Mouse (Mus musculus) liver, adult (tissue): ENCODE measurements around the gene Nme9.

ENCODE experiments used
- GATA4 ChIP-seq: IDR thresholded peaks from 2 replicates; pipeline ENCODE4 v1.6.1; 2014; ENCODE audit warnings: mild to moderate bottlenecking, low read length; ENCODE audit not compliant: insufficient replicate concordance

Gene Nme9

DNA sequence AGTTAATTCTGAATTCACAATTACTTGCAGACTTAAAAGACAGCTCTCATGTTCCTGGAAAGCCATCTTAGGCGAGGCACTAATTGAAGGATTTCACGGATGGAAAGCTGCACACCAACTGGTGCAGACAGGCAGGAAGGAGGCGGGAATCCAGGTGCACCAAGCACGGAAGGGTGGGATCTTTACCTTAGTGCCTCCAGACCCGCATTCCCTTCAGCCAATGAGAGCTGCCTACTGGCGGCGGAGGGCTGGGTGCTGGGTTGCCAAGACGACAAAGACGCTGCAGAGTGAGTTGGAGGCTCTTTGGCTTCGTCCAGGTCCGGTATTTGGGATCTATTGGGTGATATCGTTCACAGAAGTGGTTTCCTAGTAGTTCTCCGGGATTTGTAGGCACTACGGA, at the start of gene Nme9:
Gene Nme9, plus strand, starts transcription at position 315 of the 400 bp plus-strand sequence.
- TF ChIP-seq GATA4, result no peak

DNA sequence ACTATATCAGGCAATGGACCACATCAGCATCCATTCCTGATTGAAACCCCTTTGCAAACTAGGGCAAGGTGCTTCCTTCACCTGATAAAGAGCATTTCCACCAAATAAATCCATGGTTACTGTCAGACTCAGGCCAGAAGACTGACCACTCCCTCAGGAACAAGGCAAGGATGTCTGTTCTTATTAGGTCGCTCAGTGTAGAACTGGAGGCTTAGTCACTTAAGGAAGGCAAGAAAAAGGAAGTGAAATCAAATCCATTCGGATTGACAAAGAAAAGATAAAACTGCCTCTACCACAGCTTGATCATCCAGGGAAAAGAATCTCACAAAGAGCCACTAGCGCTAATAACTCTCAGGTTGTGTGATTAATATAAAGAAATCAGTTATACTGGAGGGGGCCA, 42.0 kb upstream of the Nme9 start:
- no peak for TF ChIP-seq GATA4

DNA sequence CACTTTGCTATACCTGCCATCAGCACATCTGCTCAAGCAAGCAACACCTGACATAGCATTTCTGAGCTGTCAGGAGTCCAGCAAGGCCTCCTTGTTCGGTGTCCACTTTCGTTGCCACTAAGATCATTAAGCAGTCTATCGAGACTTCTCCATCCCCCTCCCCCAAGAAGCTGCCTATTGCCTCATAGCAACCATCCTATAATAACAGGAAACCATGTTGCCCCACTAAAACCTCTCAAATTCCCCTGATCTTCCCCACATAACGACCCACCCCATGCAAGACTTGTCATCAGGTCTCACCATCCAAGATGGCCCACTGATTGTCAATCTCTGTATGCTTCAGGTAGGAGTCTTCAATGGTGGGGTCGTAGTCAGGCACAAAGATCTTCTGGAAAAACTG, 40.2 kb upstream of the Nme9 start:
- TF ChIP-seq GATA4, result no peak

DNA sequence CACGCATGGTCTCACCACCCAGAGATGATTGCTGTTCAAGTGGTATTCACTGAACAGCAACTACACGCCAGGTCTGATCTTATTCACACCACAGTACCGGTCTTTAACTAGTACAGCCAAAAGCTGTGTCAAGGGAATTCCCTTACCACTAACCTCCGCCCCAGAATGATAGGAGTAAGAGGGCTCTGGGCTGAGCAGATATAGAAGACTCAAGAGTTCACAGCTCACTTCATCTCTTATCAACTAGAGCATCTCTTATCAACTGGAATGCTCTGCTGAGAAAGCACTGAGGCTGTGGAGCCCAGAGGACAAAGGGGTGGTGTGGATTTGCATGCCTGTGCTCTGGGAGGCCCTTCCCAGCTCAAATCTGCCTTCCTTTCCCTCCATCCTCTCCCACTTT, 39.5 kb upstream of the Nme9 start:
- TF ChIP-seq GATA4, result no peak

DNA sequence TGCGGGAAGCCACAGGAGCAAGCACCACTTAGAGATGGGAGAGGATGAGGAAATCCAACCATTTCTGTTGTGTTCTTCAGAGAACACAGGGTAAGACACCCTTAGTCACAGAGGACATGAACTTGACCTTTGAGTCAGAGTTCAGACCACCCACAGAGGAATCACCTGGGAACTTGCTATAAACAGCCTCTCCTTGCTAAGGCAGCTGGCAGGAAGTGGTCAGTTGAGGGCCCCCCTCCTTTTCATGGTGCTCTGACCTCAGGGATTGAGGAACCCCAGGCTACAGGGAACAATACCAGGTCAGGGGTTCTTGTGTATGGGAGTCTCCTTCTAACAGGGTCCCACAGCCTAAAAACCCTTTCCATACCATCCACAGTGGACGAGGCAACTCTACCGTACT, 34.5 kb upstream of the Nme9 start:
- no peak for TF ChIP-seq GATA4

DNA sequence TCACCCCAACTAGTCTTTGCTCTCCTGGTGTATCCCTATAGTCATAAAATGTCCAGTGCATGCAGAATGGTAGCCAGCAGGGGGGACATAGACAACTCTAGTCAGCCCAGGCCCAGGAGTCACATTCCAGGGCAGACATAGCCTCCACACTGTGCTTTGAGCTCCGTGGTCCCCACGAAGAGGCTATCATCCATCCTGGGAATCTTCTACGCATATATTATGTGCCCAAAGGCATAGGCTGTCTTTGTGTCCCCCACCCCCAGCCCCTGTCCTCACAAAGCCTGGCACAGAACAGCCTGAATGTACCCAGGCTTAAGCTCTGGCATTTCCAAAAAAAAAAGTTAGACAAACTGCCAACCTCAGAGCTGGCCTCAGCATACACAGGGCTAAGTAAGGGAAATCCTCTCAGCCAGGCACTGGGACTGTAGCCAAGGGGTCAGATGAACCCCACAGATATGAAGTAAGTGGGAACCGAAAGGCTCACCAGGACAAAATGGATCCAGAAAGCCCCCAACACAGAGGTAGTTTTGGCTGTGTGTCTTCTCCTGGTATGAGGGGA, 33.9 kb upstream of the Nme9 start:
- no peak for TF ChIP-seq GATA4

DNA sequence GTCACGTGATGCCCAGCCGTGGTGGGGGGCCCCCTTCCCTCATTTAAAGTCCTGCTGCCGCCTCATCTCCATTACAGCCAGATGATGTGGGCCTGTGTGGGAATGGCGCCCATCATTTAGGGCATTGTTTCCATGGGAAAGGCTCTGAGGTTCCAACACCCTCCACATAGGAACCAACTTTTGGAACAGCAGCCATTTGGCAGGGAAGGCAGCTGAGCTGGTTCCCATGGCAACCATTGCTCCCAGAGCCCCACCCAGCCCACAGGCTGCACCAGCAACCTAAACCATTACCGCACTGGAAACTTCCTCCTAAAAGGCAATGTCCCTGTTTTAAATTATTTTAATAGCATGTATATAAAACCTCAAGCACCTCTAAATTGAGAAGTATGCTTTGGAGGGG, 32.9 kb upstream of the Nme9 start:
- no peak for TF ChIP-seq GATA4

DNA sequence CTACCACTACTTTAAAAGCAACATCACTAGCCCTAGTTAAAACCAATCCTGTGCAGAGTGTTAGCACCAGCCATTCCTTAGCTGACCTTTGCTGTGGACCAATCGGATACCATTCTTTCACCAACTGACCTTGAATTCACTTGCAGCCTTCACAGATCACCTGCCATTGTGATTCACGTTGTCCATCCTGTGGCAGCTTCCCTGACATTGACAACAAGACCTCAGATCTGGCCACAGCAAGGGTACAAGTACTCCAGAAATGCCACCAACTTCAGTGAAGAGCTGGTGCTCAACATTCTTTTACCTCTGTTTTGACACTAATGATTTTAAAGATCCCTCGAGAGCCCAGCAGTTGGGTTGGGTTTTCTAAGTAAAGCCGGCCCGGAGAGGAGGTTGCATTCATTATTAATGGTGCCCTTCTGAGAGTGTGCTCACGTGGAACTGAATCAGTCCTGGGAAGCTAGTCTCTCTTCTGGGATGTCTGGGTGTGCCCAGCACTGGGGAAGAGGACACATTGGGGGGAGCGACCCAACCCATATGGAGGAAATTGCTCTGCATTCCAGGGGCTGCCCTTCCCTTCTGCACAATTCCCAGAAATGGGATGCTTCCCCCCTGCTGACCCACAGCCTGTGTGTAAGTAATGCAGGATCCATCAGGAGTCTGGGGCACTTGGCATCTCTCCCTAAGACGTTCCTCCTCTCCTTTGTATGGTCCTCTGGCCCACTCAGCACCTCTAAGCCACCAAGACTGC, 31.1 kb upstream of the Nme9 start:
- TF ChIP-seq GATA4, result no peak

DNA sequence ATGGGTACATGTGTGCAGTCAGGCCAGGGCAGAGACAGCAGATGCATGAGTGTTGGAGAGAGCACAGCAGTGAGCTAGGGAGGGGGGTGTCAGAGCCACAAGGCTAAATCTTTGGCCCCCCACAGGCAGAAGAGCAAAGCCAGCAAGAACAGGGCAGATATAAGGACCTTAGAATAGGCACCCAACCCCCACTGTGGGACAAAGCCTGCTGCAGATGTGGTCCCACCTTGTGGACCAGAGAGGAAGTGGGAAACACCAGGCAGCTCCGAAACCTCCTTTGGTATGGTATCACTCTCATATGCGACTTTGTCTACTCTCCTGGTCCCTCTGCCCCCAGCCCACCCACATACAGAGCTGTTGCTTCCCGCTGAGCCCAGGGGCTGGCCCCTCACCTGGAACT, 29.4 kb upstream of the Nme9 start:
- TF ChIP-seq GATA4, result no peak

DNA sequence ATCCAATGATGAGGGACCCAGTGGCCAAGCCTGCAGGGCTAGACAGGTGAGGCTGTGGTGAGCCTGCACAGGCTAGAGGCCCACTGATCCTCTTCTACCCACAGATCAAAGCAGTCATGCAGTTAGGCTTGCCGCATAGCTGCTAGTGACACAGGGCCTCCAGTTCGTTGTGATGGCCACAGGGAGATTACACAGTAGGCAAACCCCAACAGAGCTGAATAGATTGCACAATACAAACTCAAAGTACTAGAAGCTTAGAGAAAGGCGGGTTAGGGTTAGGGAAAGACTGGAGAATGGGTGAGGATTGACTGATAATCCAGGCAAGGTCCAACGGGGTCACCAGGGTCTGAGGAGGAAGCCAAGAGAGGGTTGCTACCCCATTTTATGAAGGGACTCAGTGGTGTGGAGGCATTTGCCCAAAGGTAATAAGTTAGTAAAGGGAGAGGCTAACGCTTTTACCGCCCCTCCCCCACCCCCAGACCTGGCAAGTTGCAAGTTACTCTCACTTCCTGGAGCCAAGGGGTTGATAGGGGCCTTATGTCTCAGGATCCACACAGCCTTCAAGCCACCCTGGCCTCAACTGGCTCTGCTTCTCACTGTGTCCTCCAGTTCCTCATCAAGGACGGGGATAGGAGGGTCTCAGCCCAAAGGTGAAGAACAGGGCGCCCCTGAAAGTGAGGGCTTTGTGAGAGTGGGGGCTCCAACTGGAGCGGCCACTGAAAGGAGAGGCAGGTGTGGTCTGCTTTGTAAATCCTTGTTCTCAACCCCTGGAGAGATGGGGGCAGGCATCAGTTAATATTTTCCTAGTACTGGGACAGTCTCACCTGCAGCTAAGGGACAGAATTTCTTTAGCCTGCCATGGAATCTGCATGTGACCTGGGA, 27.3 kb upstream of the Nme9 start:
- no peak for TF ChIP-seq GATA4

DNA sequence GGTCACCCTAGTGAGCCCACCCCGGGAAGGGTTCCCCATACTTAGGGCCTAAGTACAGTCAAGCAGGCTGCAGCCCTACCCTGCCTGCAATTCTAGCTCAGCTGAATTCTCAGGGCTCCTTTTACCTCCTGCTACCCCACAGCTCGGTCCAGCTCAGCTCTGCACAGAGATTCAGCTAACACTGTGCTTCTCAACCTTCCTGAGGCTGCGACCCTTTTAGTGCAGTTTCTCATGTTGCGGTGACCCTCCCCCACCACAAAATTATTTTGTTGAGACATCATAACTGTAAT, 26.8 kb upstream of the Nme9 start:
- TF ChIP-seq GATA4, result no peak

DNA sequence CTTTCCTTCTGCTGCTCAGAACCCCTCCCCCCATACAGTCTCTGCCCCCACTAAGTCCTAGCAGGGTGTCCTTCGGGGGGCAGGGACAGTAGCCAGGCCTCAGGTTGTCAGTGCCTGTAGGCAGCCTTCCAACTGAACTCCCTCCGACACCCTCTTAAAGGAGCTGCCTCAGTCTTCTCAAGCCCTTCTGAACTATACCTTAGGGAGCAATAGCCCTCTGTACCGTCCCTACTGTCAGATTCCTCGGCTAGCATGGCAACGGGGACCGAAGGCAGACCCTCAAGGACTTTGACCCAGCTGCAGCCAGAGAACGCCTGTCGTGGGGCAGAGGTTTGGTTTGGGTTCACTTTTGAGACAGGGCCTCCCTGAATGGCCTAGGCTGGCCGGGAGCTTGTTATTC, 26.0 kb upstream of the Nme9 start:
- TF ChIP-seq GATA4, result no peak

DNA sequence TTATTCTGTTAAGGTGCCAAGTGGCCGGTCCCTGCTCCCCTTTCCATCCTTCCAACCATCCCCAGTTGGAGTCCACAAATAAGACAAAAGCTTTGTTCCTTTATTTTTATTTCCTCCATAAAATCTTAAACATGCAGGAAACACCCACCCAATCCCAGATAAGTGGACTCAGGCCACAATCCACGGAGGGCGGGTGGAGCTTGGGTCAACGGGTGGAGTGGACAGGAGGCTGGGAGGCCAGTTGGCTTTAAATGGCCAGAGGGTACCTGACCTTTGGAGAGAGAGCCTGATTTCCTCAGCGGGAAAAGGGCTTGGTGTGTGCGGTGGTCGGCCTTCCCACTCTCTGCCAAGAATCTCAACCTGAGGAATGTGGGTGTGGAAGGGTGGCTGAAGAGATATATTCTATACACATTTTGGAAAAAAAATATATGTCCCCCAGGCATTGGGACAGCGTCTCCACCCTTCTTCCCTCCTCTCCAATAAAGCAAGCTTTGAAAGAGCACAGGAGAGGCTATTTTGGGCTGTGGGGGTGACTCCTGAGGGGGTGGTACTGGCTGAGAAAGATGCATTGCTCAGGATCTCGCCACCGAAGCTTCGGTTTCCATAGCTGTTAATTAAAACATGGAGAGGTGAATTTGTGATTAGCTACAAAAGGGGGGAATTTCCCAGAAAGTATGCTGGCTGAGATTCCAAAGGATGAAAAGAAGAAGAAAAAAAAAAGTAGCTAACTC, 22.5 kb upstream of the Nme9 start:
- no peak for TF ChIP-seq GATA4

DNA sequence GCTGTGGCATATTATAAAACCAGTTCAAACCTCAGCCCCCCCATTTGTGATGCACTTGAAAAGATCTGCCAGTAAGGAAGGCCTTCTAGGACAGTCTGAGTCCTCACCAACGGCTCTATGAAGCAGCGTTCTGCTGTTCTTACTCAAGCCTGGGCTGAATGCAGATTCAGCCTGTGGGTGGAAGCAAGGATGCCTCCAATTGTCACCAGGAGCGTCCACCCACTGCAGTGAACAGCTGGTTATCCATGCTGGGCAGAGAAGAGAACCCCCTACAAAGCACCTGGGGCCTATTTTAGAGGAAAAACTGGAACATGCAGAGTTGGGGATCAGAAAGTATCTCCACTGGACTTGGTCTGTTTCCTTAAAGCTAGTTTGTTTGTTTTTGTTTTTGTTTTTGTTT, 21.4 kb upstream of the Nme9 start:
- no peak for TF ChIP-seq GATA4

DNA sequence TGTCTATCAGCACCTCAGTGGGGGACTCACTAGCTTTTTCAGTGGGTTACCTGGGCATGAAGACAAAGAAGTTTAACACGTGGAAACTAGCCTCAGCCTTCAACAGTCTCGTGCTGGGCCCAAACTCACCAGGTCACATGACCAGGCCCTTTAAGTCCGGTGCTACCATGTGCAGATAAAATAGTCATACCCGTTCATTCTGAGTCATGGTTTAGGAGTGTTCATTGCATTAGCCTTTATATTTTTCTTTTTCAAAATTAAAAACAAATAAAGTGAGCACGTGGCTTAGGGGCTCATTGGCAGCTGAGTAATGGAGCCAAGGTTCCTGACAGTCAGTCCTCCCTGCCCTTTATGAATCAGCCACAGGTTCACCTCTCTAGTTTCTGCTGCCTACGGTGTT, 20.5 kb upstream of the Nme9 start:
- TF ChIP-seq GATA4, result no peak

DNA sequence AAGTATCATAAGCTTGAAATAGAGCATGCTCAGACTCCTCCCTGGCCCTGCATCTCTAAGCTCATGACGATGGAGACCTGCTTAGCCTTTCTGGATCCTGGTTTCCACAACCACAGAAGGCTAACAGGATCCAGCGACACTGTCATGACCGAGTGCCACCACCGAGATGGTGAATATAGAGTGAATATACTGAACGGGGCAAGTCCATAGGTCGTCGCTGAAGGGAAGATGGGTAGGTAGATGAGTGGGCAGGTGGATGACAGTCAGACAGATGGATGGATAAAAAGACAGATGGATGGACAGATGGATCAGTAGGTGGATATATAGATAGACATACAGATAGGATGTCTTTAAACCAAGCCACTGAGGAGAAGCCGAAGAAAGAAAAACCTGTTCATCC, 19.9 kb upstream of the Nme9 start:
- no peak for TF ChIP-seq GATA4
